Mouse (Mus musculus) mouse trophoblast stem cell (cell line): Measurements from ENCODE around the gene Sfxn3.

Experiments used
- in situ Hi-C, 2 experiments: fragments of 300-500 bp; cut with MseI, MboI; formaldehyde crosslinking; loops; 2 replicates in 1 of 2; 3 replicates in 1 of 2; pipeline ENCODE4 v1.15.1; 2025

Sfxn3 gene

GRCm38 (mm10) chr19:45075323-45076035 lies 28.2 kb downstream of the Sfxn3 start:
- in situ Hi-C loops: no loop called here

DNA sequence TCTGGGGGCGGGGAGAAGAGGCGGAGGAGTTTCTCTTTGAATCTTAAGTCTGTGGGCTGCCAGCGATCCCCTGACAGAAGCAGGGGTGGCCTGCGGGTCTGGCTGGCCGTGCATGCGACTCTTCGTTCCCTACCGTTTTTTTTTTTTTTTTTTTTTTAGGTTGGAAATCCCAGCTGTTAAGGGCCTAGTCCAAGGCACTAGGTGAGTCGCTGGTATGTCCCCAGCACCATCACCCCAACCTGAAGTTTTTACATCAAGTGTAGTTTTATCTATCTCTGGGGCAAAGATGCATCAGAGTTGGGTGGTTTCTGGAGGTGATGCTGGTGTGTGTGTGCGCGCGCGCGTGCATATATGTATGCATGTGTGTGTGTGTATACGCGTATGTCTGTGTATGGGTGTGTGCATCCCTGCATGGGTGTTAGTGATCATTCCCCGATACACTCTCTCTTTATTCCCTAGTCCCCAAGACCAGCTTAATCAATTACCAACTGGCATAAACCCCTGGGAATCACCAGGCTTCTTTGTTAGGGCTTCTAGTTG lies 28.8 kb downstream of the Sfxn3 start:
- in situ Hi-C loops: no loop called here

- in situ Hi-C loops: no loop called here
Observed at GRCm38 (mm10) chr19:45076586-45077510, 29.5 kb downstream of the Sfxn3 start.

DNA sequence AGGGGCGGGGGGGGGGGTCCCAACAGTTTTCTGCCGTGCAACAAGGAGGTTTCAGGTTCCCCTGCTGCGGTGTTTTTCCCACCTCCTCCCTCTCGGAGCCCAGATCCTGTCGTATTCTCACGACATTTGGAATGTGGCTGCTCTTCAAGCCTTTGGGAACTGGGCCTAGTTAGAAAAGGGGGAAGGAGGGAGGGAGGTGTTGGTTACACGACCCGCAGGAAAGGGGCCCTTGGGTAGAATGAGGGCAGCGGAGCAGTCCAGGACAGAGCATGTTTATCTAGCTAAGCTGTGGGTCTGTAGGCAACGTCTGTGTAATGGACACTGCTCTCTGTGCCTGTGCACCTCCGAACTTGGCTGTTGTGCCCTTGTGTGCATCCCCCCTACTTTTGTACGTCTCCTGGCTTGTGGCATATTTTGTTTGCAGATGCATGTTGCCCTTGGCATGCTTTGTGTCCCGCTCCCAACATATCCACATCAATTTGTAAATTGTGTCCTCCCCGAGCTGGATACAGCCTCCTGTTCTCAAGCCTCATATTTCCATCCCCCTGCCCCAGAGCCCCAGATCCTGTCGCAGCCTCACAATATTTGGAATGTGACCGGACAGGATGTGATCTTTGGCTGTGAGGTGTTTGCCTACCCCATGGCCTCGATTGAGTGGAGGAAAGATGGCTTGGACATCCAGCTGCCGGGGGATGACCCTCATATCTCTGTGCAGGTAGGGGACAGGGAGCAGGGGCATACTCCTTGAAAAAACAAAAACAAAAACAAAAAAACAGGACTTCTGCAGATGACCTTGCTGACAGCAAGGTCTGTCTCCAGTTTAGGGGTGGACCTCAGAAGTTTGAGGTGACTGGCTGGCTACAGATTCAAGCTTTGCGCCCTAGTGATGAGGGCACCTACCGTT lies 30.7 kb downstream of the Sfxn3 start:
- in situ Hi-C loops: no loop called here

DNA sequence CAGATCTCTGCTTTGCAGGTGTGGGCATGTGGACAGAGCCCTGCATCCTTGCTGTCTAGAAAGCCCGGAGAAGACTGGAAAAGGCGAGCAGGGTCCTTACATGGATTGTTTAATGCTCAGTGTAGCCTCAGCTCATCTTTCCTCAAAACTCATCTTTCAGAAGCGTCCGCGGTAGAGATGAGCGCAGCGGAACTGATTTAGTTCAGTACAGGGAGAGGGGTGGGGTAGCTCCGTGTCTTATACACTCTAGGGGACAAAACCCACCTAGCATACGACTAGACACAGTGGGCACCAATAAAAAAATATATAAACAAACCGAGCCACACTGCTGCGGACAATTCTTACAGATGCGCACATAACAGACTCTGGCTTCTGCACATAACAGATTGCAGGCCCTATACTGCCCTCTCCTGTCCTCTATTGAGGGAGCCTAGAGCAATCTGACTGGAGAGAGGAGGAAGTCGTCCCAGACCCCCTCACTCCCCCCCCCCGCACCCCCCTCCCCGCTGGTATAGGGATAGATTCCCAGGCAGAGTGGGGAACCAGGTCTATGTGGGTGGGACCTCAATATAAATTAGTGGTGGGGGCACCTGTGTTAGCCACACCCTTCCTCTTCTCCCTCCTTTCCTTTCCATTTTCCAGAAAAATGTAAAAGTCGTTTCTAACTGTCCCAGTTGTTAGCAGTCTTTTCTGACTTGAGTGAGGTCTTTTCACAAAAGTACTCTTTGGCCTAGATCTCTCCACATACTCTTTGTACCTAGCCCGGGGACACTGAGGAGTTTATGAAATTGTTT lies 31.9 kb downstream of the Sfxn3 start:
- in situ Hi-C loops: no loop called here

- in situ Hi-C loops: loop anchor here (5.0 kb wide), 2 partner anchors 72 to 77 kb away; partner anchors contain the start of gene Tlx1 (in 1 of the 2)
Observed at GRCm38 (mm10) chr19:45079769-45080515, 32.6 kb downstream of the Sfxn3 start.

GRCm38 (mm10) chr19:45080711-45081110 lies 33.4 kb downstream of the Sfxn3 start:
- in situ Hi-C loops: loop anchor here (5.0 kb wide), 2 partner anchors 72 to 77 kb away; partner anchors contain the start of gene Tlx1 (in 1 of the 2)

DNA sequence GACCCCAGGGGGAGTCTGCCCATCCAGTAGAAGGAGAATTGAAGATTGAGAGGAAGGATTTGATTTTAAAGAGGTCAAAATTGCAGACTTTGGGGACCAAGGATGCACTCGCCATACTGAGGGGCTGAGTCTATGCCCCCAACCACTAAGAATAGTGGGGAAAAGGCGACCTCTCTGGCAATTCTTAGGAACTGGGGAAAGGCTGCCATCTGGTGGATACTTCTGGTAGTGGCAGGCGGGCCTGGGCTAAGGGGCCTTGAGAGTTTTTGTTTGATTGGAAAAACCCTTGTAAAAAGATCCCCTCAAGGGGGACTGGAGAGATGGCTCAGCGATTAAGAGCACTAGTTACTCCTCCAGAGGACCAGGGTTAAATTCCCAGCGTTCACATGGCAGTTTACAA lies 34.0 kb downstream of the Sfxn3 start:
- in situ Hi-C loops: loop anchor here (5.0 kb wide), 2 partner anchors 71 to 76 kb away; partner anchors contain the start of gene Tlx1 (in 1 of the 2)

DNA sequence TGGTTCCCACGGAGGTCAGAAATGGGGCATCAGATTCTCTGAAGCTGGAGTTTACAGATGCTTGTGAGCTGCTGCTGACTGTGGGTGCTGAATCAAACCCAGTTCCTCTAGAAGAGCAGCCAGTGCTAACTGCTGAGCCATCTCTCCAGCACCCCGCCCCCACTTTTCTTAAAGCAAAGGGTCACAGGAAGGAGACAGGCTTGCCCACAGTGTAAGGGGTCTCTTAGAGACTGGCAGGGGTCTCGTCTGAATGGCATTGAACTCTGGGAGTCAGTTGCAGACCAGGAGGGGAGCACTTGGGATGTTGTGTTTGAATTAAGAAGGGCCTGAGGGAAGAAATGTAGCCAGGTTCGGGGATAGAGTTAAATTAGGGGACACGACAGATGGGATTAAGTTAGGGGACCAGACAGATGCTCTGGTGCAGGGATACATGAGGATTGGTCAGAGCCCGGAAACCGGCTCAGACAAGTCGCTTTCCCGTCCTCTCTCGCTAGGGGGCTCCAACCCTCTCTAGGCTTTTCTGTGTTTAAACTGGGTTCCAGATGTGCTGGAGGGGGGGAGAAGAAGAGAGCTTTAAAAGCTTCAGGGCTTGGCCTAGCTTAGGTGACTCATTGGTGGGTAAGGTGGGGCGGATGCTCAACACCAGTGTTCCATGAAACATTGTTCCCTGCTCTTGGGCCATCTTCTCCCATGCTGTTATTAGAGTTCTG lies 34.7 kb downstream of the Sfxn3 start:
- in situ Hi-C loops: loop anchor here (5.0 kb wide), 2 partner anchors 70 to 75 kb away; partner anchors contain the start of gene Tlx1 (in 1 of the 2)

DNA sequence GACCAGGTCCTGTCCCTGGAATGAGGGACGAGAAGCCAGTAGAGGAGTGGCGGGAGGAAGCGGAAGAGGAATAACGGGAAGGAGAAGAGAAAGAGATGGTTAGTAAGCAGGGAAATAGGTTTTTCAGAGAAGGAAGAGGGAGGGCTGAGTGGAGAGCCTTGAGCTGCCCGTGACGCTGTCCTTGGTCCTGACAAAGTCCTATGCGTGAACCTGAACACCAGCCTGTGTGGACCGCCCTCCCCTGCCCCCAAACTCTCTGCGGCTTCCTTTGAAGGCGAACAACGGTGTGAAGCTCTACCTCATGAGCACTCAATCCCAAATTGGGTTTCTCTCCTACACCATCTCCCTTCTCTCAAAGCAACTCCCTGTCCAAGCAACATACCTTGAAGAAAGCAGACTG lies 50.6 kb downstream of the Sfxn3 start:
- in situ Hi-C loops: no loop called here

DNA sequence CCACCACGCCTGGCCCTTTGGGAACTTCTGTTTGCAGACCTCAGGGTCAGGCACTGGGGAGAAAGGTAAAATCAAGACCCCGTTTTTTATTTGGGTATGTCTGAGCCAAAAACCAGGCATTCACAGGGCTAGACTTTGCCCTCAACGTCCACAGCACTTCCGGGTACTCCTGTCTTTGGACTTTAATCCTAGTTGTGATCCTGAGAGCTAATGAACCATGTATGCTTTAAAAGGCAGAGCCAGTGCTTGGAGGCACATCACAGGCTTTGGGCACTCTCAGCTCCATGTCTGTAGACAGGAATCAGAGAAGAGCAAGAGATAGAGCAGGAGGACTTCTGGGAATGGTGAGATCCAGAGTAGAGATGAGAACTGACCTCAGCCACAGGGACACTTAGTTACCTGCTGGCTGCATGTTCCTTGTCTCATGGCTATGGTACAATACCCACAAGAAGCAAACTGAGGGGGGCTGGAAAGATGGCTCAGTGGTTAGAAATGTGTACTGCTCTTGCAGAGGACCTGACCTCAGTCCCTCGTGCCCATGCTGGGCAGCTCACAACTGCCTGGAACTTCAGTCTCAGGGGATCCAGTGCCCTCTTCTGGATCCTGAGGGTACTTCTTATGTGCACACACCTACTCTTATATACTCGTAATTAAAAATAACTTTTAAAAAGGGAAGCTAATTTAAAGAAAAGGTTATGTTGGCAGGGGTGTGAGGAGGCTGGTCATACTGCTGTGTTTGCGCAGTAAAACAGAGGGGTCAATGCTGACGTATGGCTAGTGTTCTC lies 53.4 kb downstream of the Sfxn3 start:
- in situ Hi-C loops: loop anchor here in 1 of 2 experiments (10.0 kb wide), 1 partner anchor 64 kb away; no protein-coding TSS in a partner anchor

DNA sequence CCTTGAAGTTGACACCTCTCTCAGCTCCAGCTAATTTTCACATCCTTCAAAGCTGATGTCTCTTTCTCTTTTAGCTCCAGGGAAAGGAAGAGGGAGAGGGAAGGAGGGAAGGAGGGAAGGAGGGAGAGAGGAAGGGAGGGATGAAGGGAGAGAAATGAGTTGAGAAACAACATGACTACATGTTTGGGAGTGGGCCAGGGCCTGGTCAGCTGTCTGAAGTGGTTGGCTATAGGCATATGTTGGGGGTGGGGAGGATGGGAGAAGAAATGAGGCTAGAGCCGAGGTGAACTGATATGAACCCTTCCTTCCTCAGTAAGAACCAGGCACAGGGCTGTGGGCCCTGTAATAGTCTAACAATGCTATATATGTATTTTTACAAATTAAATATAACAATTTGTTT lies 58.3 kb downstream of the Sfxn3 start:
- in situ Hi-C loops: loop anchor here in 1 of 2 experiments (10.0 kb wide), 1 partner anchor 59 kb away; no protein-coding TSS in a partner anchor
